Mouse (Mus musculus): ENCODE data around the gene Gtf2h4.

Gtf2h4 gene

GRCm38 (mm10) chr17:35635699-35636111 is 37.8 kb downstream of the Gtf2h4 start:
- peak; percentile 45 to 54 for DNase-seq

- no peak for DNase-seq
These were observed 38.3 kb downstream of the Gtf2h4 start for GRCm38 (mm10) chr17:35635202-35635601.

- peak in 1 of 2 experiments; percentile 31 for DNase-seq
These were observed 39.5 kb downstream of the Gtf2h4 start for GRCm38 (mm10) chr17:35633992-35634391.

- DNase-seq, result no peak
These were observed 47.0 kb downstream of the Gtf2h4 start, which contains the start of gene Gm9573 for GRCm38 (mm10) chr17:35626537-35626936. Gene Gm9573, minus strand, starts transcription at chr17:35626637.

Measured in thymus, postnatal 36 days (tissue).